Mouse (Mus musculus) liver, adult 2 months (tissue): ENCODE results near the gene Zdhhc20.

Experiments
- CTCF ChIP-seq: fragments of 200-500 bp; IDR thresholded peaks from 2 replicates; pipeline ENCODE4 v1.5.1; 2011; ENCODE audit warnings: low read depth, low read length, control low read depth
- POLR2A ChIP-seq: fragments of 200-500 bp; IDR thresholded peaks from 2 replicates; pipeline ENCODE4 v1.6.1; 2011; ENCODE audit warnings: low read length, control low read depth; ENCODE audit not compliant: insufficient read depth; ENCODE audit errors: extremely low read depth

DNA sequence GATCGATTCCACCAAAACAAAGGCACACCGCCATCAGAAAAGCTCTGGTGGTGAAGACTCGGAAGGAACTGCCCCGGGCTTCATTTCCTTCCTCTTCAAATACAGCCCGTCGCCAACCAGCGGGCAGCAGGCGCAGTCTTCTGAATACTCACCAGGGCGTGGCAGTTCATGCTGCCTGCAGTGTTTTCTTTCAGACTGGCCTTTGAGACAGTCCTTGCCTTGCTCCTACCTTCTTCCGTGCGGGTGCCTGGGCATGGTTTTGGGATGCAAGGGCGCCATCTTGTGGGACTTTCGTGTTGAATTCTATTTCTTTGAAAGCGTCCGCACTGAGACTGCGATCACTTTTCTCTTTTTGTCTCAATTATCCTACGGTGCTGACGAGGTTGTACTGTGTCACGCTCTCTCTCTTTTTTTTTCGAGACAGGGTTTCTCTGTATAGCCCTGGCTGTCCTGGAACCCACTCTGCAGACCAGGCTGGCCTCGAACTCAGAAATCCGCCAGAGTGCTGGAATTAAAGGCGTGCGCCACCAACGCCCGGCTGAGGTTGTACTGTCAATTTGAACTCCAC, 20.5 kb upstream of the Zdhhc20 start:
- TF ChIP-seq CTCF (peak; percentile 87), POLR2A (no peak)
